In genomic region chr8:82459007-82459406, GRCm38 (mm10) we compare ENCODE assay signal across 24 mouse cellular contexts. TPM values are rescaled to one million over a fixed set of nuclear protein-coding genes. Genes with fewer than 3 reads are reported as not detected.
DNase-seq lines count a peak whose midpoint lies in the region; ATAC-seq and TF ChIP-seq lines count a peak whose summit lies in the region.
"Had no signal": no experiment of that assay in that cellular context is flagged by ENCODE, and none has a peak within 500 bp of the region (broad histone marks: within the 10 kb centered on the region; RNA-seq: fewer than 3 reads in every experiment).

No protein-coding gene starts in this region.

- H3K9me3 ChIP-seq in intestine, postnatal 0 days (ENCODE audit: control insufficient read depth) = no peaks in the 10 kb centered on the region
- no peaks in the 10 kb centered on the region for H3K9me3 ChIP-seq in intestine, embryonic 15.5 days
- H3K9me3 ChIP-seq: G1E had no signal

- TF ChIP-seq CTCF in intestine, postnatal 0 days (IDR thresholded peaks at IDR 0.05; ENCODE audit: low read depth) = peak; percentile 11; the same call in 1 of the 2 replicates

- no peak for ATAC-seq in intestine, postnatal 0 days
- ATAC-seq in intestine, embryonic 15.5 days = no peak
- ATAC-seq in granulocyte monocyte progenitor cell, adult 5-6 weeks (replicated peaks; ENCODE audit: poor library complexity, severe bottlenecking) = peak; percentile 77
- ATAC-seq in megakaryocyte, adult 5-6 weeks (ENCODE audit: poor library complexity, severe bottlenecking) = peak; percentile 90
- ATAC-seq in megakaryocyte progenitor cell, adult 5-6 weeks (replicated peaks; ENCODE audit: poor library complexity) = peak; percentile 76
- ATAC-seq: activated CD4-positive, CD25-positive, alpha-beta regulatory T cell, adult 4 months; CD4-positive, CD25-positive, alpha-beta regulatory T cell, adult 4 months; Patski had no signal

- H3K4me1 ChIP-seq in intestine, postnatal 0 days (replicated peaks; ENCODE audit: control insufficient read depth, insufficient read depth, low read length) = no peaks in the 10 kb centered on the region
- no peaks in the 10 kb centered on the region for H3K4me1 ChIP-seq in intestine, embryonic 15.5 days (replicated peaks)

- H3K4me3 ChIP-seq in intestine, postnatal 0 days (ENCODE audit: low read depth, low read length) = no peak overlapping the region
- H3K4me3 ChIP-seq in intestine, embryonic 15.5 days (replicated peaks) = no peak overlapping the region

- H3K36me3 ChIP-seq in intestine, postnatal 0 days (ENCODE audit: control insufficient read depth, insufficient read depth) = no peaks in the 10 kb centered on the region
- H3K36me3 ChIP-seq in intestine, embryonic 15.5 days = no peaks in the 10 kb centered on the region
- H3K36me3 ChIP-seq: G1E had no signal

- DNase-seq in gastrocnemius, adult 18-20 months (ENCODE audit: low spot score) = no peak
- DNase-seq in layer of hippocampus, adult 8-10 months (ENCODE audit: low spot score in 2 of 2) = no peak
- no peak for DNase-seq in right cerebral cortex, postnatal 36 days (ENCODE audit: low spot score in 2 of 2)
- DNase-seq: adrenal gland, adult 2 months; adrenal gland, adult 8-10 months; adrenal gland, postnatal 10 days; adrenal gland, postnatal 14 days; adrenal gland, postnatal 25 days; adrenal gland, postnatal 36 days; B cell, adult 2 months; cerebellum, adult 11 months; cerebellum, adult 11-12 months had no signal

- no peaks in the 10 kb centered on the region for H3K27me3 ChIP-seq in intestine, postnatal 0 days (replicated peaks; ENCODE audit: control insufficient read depth, insufficient read depth, low read length)
- no peaks in the 10 kb centered on the region for H3K27me3 ChIP-seq in intestine, embryonic 15.5 days (replicated peaks)
- H3K27me3 ChIP-seq: CH12.LX, Patski had no signal

- no peak overlapping the region for H3K9ac ChIP-seq in intestine, postnatal 0 days (ENCODE audit: low read depth, low read length)
- no peak overlapping the region for H3K9ac ChIP-seq in intestine, embryonic 15.5 days

- no peak overlapping the region for H3K4me2 ChIP-seq in intestine, postnatal 0 days (replicated peaks; ENCODE audit: low read depth)
- H3K4me2 ChIP-seq in intestine, embryonic 15.5 days (replicated peaks) = no peak overlapping the region

- no peak overlapping the region for H3K27ac ChIP-seq in intestine, postnatal 0 days (ENCODE audit: low read depth, low read length)
- H3K27ac ChIP-seq in intestine, embryonic 15.5 days = no peak overlapping the region

RNA-seq across cellular contexts. Expression of gene Il15, which starts 56.0 kb away (rescaled TPM):
- 9.2 TPM in 2 replicates for polyA plus RNA-seq in intestine, postnatal 0 days (2015; fragmentation: Nextera tagmentation; extraction: Ambion mirVana)
- 10.2 and 10.5 TPM in 2 replicates for polyA plus RNA-seq in intestine, embryonic 15.5 days (2015; fragmentation: Nextera tagmentation; extraction: Ambion mirVana)
- 26.7 and 47.4 TPM in 2 replicates for total RNA-seq in granulocyte monocyte progenitor cell, adult 5-6 weeks (2014; fragmentation: Nextera tagmentation)
- total RNA-seq in granulocyte monocyte progenitor cell, adult 5-6 weeks (2017) = 18.5 and 20.7 TPM in 2 replicates
- total RNA-seq in megakaryocyte, adult 5-6 weeks (2015) = 40.8 and 54.4 TPM in 2 replicates
- total RNA-seq in megakaryocyte, adult 5-6 weeks (2017) = 28.6 and 40.5 TPM in 2 replicates
- total RNA-seq in megakaryocyte progenitor cell, adult 5-6 weeks (2015) = 29.4 and 34.9 TPM in 2 replicates
- total RNA-seq in megakaryocyte progenitor cell, adult 5-6 weeks (2017) = 26.2 and 27.1 TPM in 2 replicates
- total RNA-seq in gastrocnemius, adult 18-20 months (2021) = 10 to 100 TPM in 1 of 2 experiments, 1 to 10 TPM in 1; 9.1 to 13.1 TPM
- total RNA-seq in layer of hippocampus, adult 8-10 months (2022) = 1 to 10 TPM; 2.0 to 3.8 (median 2.6) TPM
- total RNA-seq: MEL had no signal
- polyA plus RNA-seq: C2C12, G1E had no signal

Comparison
In these comparisons a context has a peak if more than half of its experiments do, and no peak if none do; other contexts are left out.
1. ATAC-seq: peak in granulocyte monocyte progenitor cell, adult 5-6 weeks (single experiment), megakaryocyte, adult 5-6 weeks (single experiment) and megakaryocyte progenitor cell, adult 5-6 weeks (single experiment); none in intestine, postnatal 0 days (single experiment) and intestine, embryonic 15.5 days (single experiment).